Mouse (Mus musculus) kidney, adult 11 months (tissue): ENCODE results near the gene Tom1.

Experiments used
- DNase-seq: peaks from one replicate; pipeline ENCODE4 v3.0.0; 2022

Tom1 gene

DNA sequence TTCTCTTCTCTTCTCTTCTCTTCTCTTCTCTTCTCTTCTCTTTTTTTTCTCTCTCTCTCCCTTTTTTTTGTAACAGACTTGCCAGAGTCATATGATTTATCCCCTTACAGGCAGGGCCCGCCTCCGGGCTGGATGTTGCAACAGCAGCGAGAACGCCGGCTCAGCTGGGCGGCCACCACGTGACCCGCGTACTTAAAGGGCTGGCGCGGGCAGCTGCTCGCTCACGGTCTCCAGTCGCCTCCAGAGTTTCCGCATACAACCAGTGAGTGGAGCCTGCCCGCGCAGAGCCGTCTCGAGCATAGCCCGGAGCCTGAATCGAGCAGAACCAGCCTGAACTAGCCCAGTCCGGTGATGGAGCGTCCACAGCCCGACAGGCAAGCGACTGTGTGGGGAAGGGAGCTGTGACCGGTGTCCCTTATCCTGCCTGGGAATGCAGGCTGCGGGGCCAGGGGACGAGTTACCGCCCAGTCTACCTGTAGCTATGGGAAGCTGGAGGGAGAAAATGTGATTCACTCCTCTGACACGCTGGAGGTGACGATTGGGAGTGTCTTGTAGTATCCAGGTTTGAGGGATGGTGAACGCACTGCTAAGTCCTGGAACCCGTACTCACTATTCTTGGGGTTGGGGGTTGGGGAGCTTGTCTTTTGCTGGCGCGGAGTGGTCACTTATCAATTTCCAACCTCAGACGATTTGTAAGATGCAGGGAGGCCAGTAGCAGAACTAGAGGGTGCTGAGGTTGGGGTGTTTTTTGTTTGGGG, 60.1 kb downstream of the Tom1 start, which contains the start of gene Hmox1:
Gene Hmox1 (plus strand): TSS at position 223 of the 758 bp plus-strand sequence.
- DNase-seq: peak; percentile 95

DNA sequence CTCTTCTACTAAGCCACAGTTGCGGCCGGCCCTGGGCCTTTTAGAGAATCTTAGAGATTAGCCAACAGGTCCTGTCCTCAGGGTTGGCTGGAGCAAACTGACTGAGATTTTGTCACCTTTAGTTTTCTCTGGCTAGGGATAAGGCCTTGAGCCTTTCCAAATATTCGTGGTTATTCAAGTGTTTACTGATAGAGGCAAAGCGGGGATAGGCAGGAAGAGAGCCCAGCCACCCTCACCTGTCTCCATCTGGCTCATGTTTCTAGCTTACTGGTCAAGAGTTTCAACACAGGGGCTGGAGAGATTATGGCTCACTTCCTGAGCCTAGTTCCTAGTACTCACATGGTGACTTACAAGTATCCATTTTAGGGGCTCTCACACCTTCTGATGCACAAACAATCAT, 69.5 kb downstream of the Tom1 start:
- no peak for DNase-seq

DNA sequence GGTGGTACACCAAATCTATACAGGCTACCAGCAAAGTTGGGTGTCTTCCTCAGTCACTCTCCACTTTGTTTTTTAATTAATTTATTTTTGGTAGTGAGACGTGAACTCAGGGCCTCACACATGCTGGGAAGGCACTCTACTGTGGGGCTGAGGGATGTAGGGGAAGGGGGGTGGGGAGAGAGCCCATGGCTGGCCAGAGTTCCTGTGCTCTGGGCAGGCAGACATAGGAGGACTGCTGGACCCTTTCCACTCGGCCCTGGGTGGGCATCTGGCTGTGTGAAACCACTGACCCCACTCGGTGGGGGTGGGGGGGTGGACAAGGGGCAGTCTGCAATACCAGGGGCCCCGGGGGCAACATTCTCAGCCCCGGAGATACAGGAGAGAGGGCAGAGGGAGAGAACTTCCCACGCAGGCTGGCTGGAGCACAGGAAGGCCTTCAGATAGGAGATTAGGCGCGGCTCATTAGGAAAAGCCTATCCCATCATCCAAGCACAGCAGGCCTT, 69.9 kb downstream of the Tom1 start:
- DNase-seq: no peak

GRCm38 (mm10) chr8:75108527-75109235, 75.2 kb downstream of the Tom1 start:
- peak; percentile 80 for DNase-seq

DNA sequence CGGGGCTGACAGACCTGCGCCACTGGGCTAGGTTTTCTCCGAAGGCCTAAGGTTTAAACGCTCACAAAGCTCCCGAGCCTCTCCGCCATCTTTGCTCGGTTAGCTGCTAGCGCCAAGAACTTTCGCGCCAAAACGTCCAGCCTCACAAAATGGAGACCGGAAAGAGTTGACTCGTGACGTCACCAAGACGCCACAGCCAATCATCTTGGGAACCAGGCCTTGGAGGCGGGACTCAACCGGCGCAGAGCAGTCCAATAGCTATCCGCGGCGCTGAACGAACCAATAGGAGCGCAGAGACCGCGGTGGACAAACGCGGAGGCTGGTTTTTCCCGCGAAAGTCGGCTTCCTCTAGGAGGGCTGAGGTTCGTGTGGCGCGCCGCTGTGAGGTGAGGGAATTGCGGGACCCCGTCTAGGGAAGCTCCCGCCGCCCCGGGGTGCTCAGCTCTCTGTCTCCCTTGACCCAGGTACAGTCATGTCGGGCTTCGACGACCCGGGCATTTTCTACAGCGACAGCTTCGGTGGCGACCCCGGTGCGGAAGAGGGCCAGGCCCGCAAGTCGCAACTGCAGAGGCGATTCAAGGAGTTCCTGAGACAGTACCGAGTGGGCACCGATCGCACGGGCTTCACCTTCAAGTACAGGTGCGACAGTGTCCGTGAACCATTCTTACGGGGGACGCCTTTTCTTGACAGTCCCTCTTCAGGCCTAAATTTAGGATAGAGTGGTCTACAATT, 75.9 kb downstream of the Tom1 start, which contains the start of gene Mcm5:
Gene Mcm5 (plus strand): TSS at position 334 of the 732 bp plus-strand sequence.
- DNase-seq: peak; percentile 99

DNA sequence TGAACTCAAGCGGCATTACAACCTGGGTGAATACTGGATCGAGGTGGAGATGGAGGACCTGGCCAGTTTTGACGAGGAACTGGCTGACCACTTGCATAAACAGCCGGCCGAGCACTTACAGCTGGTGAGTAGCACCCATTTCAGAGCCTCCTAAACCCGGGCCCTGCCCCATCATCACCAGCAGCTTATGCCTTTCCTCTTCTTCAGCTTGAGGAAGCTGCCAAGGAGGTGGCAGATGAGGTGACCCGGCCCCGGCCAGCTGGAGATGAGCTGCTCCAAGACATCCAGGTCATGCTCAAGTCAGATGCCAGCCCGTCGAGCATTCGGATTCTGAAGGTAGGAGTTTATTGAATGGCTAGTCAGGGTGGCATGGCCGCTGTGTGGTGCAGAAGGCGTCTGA, 76.6 kb downstream of the Tom1 start:
- no peak for DNase-seq

- no peak for DNase-seq
Observed at GRCm38 (mm10) chr8:75118505-75118904, 85.0 kb downstream of the Tom1 start.

GRCm38 (mm10) chr8:75119287-75119686, 85.8 kb downstream of the Tom1 start:
- no peak for DNase-seq
